Mouse (Mus musculus) embryonic facial prominence, embryonic 14.5 days (tissue): ENCODE results near the gene Mpp5. TPM values are rescaled to one million over a fixed set of nuclear protein-coding genes. Genes with fewer than 3 reads are reported as not detected.

Experiments used
- ATAC-seq: fragments of 200-750 bp; cut with Nextera tagmentation; 2 replicates; pipeline ENCODE4 v1.8.0; 2017; ENCODE audit warnings: low read depth, moderate number of reproducible peaks, moderate TSS enrichment
- DNase-seq: peaks from one replicate; pipeline ENCODE4 v3.0.0-alpha.2; 2015; ENCODE audit warnings: low spot score
- H3K27ac ChIP-seq: fragments of 300-500 bp; sonication (generic); replicated peaks from 2 replicates; pipeline ENCODE4 v1.5.1; 2014; ENCODE audit warnings: low read depth, mild to moderate bottlenecking, low read length, moderate library complexity
- H3K27me3 ChIP-seq: fragments of 300-500 bp; sonication (generic); replicated peaks from 2 replicates; pipeline ENCODE4 v1.6.1; 2014; ENCODE audit warnings: low read length; ENCODE audit not compliant: control insufficient read depth, insufficient read depth
- H3K36me3 ChIP-seq: fragments of 300-500 bp; sonication (generic); 2 replicates; pipeline ENCODE4 v1.6.1; 2014; ENCODE audit warnings: low read length, mixed read lengths; ENCODE audit not compliant: control insufficient read depth, insufficient read depth
- H3K4me1 ChIP-seq: fragments of 300-500 bp; sonication (generic); 2 replicates; pipeline ENCODE4 v1.6.1; 2014; ENCODE audit warnings: antibody characterized with exemption, low read length; ENCODE audit not compliant: control insufficient read depth, insufficient read depth
- H3K4me2 ChIP-seq: fragments of 300-500 bp; sonication (generic); 2 replicates; pipeline ENCODE4 v1.6.1; 2014; ENCODE audit warnings: low read depth, mild to moderate bottlenecking, low read length, moderate library complexity, mixed read lengths
- H3K4me3 ChIP-seq: fragments of 300-500 bp; sonication (generic); 2 replicates; pipeline ENCODE4 v1.5.1; 2014; ENCODE audit warnings: low read depth, mild to moderate bottlenecking, low read length
- H3K9ac ChIP-seq: fragments of 300-500 bp; sonication (generic); 2 replicates; pipeline ENCODE4 v1.6.1; 2014; ENCODE audit warnings: low read depth, mild to moderate bottlenecking, low read length, moderate library complexity, mixed read lengths
- H3K9me3 ChIP-seq: fragments of 300-500 bp; sonication (generic); 2 replicates; pipeline ENCODE4 v1.6.1; 2016; ENCODE audit warnings: low read length; ENCODE audit not compliant: control insufficient read depth
- WGBS: fragments of 180-500 bp; shearing (Covaris S2); extraction: QIAGEN DNeasy Blood & Tissue Kit; methylation state at CpG from one replicate; pipeline ENCODE4 v1.1.7; 2014; 5-methylcytosine and 5-hydroxymethylcytosine counted together
- polyA plus RNA-seq: library from polyadenylated mRNA; unstranded; fragments of >200 nt; fragmentation: Nextera tagmentation; extraction: Ambion mirVana; gene quantifications from 2 replicates; pipeline ENCODE4 v1.2.1, GENCODE M21; 2014

The Mpp5 gene
- polyA plus RNA-seq, 1 experiment from 2014 or later, result 12.4 TPM

DNA sequence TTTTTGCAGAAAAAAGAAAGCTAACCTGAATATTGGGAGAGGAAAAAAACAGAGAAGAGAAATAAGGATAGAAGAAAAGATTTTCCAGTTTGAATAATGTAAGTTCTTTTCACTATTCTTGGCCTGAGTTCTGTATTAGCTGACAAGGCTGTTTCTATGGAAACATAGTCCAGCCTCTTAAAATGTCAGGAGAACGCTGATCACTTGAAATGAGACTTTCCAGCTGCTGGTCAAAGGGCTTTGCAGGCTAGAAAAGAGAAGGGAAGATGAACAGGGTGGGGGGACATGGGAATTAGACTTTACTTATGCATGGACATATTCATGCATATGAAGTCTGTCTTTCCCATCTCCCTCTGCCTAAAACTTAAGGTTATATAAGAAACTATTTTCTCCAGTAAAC is 45.5 kb downstream of the Mpp5 start:
- peak; percentile 35 for DNase-seq
- no peak overlapping the region for H3K27ac ChIP-seq

DNA sequence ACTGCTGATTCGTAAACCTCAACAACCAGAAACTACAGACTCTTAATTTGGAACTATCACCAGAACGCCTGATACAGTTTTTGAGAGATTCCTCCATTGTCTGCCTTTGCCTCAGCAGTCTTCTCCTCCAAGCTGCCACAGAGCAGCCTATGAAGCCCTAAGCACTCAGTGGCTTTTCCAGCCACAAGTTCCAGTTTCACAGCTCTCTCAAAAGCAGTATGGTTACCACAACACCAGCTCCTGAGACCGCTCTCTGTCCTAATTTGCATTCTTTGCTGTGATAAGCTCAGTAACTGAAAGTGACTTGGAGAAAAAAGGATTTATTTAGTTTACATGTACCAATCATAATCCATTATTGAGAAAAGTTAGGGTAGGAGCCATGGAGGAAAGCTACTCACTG is 51.3 kb downstream of the Mpp5 start:
- ATAC-seq (no peak), DNase-seq (no peak)
- no peaks in the 10 kb centered on the region for H3K9me3 ChIP-seq
- H3K4me1 ChIP-seq, result no peaks in the 10 kb centered on the region
- H3K27me3 ChIP-seq, result no peaks in the 10 kb centered on the region
- H3K36me3 ChIP-seq, result peaks cover 17% of the 10 kb centered on the region
- no peak overlapping the region for H3K4me2 ChIP-seq
- no peak overlapping the region for H3K9ac ChIP-seq
- 87% methylated on average over 3 of the region's 3 CpGs for WGBS
- no peak overlapping the region for H3K27ac ChIP-seq
- H3K4me3 ChIP-seq, result no peak overlapping the region

More for the DNA sequence above, 45.5 kb downstream of the Mpp5 start:
- Histone ChIP-seq H3K4me3 (no peak overlapping the region), H3K4me1 (no peaks in the 10 kb centered on the region), H3K36me3 (peaks cover 17% of the 10 kb centered on the region), H3K27me3 (no peaks in the 10 kb centered on the region), H3K9me3 (no peaks in the 10 kb centered on the region), H3K9ac (no peak overlapping the region), H3K4me2 (no peak overlapping the region)
- WGBS, result 24% methylated on average over 1 of the region's 1 CpGs
- no peak for ATAC-seq

DNA sequence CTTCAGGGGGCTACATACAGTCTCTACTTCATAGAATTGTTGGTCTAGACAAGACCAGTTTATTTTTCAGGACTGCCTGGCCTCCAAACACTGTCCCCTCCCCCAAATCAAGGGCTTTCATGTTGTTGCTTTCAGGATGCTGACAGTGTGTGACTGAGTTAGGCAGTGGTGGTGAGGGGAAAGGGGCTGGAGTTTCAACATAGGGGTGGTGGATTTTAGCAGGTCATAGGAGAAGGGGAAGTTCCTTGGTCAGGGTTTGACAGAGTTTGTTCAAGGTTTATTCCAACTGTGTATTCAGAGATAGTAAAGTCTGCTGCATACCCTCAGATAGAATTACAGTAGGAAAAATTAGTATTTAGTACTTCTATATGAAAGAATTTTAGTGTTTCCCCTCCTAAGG is 53.1 kb downstream of the Mpp5 start:
- Histone ChIP-seq H3K27me3 (no peaks in the 10 kb centered on the region), H3K9me3 (no peaks in the 10 kb centered on the region), H3K4me3 (no peak overlapping the region), H3K9ac (no peak overlapping the region), H3K36me3 (peaks cover 17% of the 10 kb centered on the region), H3K4me2 (no peak overlapping the region), H3K27ac (no peak overlapping the region), H3K4me1 (no peaks in the 10 kb centered on the region)
- ATAC-seq (no peak), DNase-seq (no peak)

DNA sequence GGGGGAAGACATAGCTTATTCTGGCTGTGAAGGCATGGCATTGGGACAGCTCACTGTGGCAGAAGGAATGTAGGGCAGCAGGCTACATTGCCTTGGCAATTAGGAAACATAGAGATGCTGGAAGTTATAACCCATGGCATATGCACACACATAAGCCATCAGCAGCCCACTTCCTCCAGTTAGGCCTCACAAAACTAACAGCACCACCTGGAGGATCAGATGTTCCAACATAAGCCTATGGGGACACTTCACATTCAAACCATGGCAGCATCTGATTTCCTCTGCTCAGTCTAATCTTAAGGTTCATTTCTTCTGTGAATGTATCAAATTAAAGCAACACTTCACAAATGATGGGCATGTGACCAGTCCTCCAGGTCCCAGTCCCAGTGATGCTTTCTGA is 65.7 kb downstream of the Mpp5 start:
- H3K9ac ChIP-seq, result no peak overlapping the region
- peaks cover 12% of the 10 kb centered on the region; the same call in 1 of the 2 replicates for H3K36me3 ChIP-seq
- no peak overlapping the region for H3K27ac ChIP-seq
- no peak for ATAC-seq
- no peaks in the 10 kb centered on the region for H3K4me1 ChIP-seq
- no peak overlapping the region for H3K4me2 ChIP-seq
- H3K9me3 ChIP-seq, result no peaks in the 10 kb centered on the region
- no peak overlapping the region for H3K4me3 ChIP-seq
- no peak for DNase-seq
- H3K27me3 ChIP-seq, result no peaks in the 10 kb centered on the region

DNA sequence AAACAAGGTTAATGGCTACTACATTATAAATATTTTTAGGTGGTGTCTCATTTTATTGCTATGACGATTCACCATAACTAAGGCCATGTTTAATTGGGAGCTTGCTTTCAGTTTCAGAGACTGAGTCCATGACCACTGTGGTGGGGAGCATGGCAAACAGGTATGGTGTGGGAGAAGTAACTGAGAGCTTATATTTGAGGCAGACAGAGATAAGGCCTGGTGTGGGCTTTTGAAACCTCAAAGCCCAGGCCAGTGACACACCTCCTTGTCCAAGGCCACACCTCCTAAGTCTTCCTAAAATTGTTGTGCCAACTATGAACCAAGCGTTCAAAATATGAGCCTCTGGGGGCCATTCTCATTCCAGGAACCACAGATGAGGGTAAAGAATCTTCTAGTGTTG is 85.8 kb downstream of the Mpp5 start:
- no peaks in the 10 kb centered on the region for H3K4me1 ChIP-seq
- H3K4me2 ChIP-seq, result no peak overlapping the region
- no peak overlapping the region for H3K4me3 ChIP-seq
- H3K27me3 ChIP-seq, result no peaks in the 10 kb centered on the region
- H3K27ac ChIP-seq, result no peak overlapping the region
- DNase-seq (no peak), ATAC-seq (no peak)
- WGBS, result 82% methylated on average over 2 of the region's 2 CpGs
- peaks cover 63% of the 10 kb centered on the region for H3K36me3 ChIP-seq
- H3K9me3 ChIP-seq, result no peaks in the 10 kb centered on the region
- no peak overlapping the region for H3K9ac ChIP-seq

DNA sequence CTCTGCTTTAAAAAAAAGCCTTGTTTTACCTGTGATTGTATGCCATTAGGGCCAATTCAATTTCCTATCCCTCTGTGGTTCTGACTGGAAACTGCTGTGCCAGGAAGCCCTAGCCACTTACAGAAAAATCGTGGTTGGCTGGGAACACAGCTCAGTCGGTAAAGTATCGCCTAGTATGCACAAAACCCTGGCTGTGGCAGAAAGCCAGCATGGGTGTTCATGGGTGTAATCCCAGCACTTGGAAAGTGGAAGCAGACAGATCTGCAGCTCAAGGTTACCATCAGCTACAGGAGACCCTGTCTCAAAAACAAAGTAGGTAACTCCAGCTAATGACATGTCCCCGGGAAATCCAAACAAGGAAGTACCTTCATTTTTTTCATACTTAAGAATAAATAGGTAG is 91.2 kb downstream of the Mpp5 start:
- 78% methylated on average over 4 of the region's 4 CpGs for WGBS
- Histone ChIP-seq H3K4me1 (no peaks in the 10 kb centered on the region), H3K9ac (no peak overlapping the region), H3K27ac (no peak overlapping the region), H3K36me3 (peaks cover 77% of the 10 kb centered on the region), H3K9me3 (no peaks in the 10 kb centered on the region), H3K4me2 (no peak overlapping the region), H3K27me3 (no peaks in the 10 kb centered on the region), H3K4me3 (no peak overlapping the region)
- DNase-seq (peak; percentile 24), ATAC-seq (no peak)

DNA sequence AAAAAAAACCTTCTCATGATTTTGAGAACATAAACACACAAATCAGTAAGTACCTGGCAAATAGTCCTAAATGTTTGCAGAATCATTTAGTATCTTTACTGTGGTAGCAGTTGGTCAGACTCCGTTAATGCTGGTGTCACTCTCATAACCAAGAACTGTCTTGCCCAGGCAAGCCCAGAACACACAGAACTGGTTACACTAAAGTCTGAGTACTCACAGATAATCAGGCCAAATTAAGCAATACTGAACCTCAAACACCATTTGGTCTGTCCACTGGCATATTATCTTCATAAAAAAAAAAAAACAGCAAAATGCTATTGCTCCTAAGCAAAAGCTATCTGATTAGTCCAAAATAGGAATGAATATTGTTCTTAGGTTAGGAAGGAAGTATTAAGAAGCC is 93.7 kb downstream of the Mpp5 start:
- 81% methylated on average over 1 of the region's 1 CpGs for WGBS
- Histone ChIP-seq H3K27ac (no peak overlapping the region), H3K9ac (no peak overlapping the region), H3K9me3 (no peaks in the 10 kb centered on the region), H3K4me3 (no peak overlapping the region), H3K4me1 (no peaks in the 10 kb centered on the region), H3K27me3 (no peaks in the 10 kb centered on the region), H3K4me2 (no peak overlapping the region), H3K36me3 (peaks cover 75% of the 10 kb centered on the region)
- DNase-seq (no peak), ATAC-seq (no peak)

DNA sequence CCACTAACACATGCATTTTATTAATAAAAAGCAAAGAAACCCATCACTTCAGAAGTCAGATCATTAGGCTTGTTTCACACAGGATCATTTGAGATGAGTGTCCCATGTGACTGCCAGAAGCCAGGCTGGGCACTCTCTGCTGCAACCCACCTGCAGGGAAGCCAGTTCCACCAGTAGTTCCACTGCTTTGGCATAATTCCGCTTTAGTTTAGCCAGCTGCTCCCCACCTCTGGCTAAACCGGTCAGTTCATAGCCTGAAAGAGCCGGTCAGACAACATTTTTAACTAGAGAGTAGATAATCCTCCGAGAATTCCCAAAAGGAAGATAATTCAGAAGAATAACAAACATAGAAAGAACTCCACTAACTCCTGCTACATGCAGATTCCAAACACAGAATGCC is 99.5 kb downstream of the Mpp5 start:
- 82% methylated on average over 4 of the region's 4 CpGs for WGBS
- Histone ChIP-seq H3K27me3 (no peaks in the 10 kb centered on the region), H3K4me3 (no peak overlapping the region), H3K36me3 (peaks cover 66% of the 10 kb centered on the region), H3K27ac (no peak overlapping the region; the same call in 1 of the 2 replicates), H3K9me3 (no peaks in the 10 kb centered on the region), H3K4me1 (no peaks in the 10 kb centered on the region), H3K9ac (no peak overlapping the region), H3K4me2 (no peak overlapping the region)
- DNase-seq (peak; percentile 56), ATAC-seq (peak; percentile 74)

DNA sequence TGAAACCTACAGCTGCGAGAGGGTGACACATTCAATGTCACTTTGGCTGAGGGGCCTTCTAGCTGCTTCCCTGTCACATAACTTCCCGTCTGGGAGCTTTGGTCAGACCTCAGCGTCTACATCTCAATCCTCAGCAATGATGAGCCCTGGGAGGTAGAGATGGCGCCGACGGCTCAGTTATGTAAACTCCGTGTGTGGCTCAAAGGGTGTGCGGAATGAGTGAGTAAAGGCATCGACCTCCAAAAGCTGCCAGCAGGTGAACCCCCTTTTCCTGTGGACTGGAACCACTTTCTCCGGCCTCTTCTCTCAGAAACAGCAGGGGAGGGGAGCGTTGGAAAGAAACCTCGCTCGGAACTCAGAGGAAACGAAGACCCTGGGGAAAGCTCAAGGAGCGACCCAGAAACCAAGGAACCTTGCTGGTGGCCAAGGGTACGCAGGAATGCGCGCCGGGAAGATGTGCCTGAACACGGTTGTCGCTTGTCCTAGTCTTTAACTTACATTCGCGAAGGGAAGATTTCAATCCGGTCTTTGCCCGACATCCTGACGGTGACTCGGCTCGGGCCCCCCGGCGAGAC is 112.3 kb downstream of the Mpp5 start:
- H3K9ac ChIP-seq, result peak overlapping the region; percentile 82
- no peaks in the 10 kb centered on the region for H3K9me3 ChIP-seq
- H3K4me2 ChIP-seq, result peak overlapping the region; percentile 87
- H3K27ac ChIP-seq, result peak overlapping the region; percentile 67
- ATAC-seq, result peak; percentile 28; the same call in 1 of the 2 replicates
- peaks cover 15% of the 10 kb centered on the region for H3K4me1 ChIP-seq
- H3K4me3 ChIP-seq, result peak overlapping the region; percentile 93
- WGBS, result under 1% methylated on average over 30 of the region's 30 CpGs
- H3K27me3 ChIP-seq, result no peaks in the 10 kb centered on the region
- peaks cover 12% of the 10 kb centered on the region for H3K36me3 ChIP-seq
- DNase-seq, result no peak
